Mouse (Mus musculus) cerebellum, postnatal 25 days (tissue): ENCODE results near the gene Xpnpep1.

Source experiments
- DNase-seq, 2 experiments: peaks; one replicate each; pipeline ENCODE4 v3.0.0; 2021; ENCODE audit warnings: mixed read lengths in 2 of 2

The Xpnpep1 gene

DNA sequence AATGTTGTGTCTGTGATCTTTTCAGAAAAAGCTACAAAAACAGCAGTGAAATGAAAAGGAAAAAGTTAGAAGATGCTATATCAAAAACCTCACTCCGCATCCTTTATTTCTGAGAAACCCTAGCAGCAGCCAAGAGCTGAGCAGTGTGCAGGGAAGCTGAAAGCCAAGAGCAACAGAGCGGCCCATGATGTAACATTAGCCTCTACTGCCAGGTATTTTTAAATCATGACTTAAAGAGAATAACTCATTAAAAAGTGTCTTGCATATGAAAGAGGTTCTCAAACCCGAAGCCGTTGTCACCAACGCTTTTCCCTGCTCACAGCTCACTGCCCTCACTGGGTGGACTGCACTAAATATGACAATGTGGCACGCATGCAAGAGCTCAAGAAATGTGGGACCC is 9.7 kb downstream of the Xpnpep1 start:
- DNase-seq, result no peak

DNA sequence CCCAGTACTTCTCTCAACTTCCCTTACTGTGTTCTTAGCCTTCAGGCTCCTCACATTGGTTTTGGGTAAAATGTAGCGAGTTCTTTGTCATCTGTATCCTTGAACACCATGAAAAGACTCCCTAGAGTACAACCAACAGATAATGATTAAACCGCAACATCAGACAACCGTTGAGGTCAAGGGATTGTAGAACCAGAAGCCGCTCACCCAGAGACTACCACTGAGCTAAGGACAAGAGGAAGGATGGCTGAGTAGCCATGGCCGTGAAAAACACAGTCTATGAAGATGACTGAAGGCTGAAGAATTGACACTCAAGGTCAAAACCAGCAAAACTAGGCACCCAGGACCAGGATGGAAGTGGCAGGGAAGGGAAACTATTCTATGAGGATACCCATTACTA is 10.3 kb downstream of the Xpnpep1 start:
- DNase-seq, result no peak

DNA sequence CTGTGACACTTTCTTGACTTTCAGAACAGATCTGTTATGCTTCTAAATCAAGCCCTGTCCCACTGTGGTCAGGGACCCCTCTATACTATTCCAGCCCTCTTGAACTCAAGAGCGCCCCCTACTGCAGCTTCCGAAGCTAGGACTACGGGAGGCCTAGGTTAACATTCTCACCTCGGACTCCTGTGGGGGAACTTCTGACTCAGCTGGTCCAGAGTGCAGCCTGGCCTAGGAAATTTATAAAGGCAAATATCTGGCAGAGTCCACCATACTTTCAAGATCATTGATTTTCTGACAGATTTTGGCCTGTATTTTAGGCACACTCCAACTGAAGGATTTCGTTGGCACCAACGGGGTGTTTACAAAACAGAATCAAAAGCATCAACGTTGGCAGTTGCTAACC is 11.0 kb downstream of the Xpnpep1 start:
- no peak for DNase-seq

DNA sequence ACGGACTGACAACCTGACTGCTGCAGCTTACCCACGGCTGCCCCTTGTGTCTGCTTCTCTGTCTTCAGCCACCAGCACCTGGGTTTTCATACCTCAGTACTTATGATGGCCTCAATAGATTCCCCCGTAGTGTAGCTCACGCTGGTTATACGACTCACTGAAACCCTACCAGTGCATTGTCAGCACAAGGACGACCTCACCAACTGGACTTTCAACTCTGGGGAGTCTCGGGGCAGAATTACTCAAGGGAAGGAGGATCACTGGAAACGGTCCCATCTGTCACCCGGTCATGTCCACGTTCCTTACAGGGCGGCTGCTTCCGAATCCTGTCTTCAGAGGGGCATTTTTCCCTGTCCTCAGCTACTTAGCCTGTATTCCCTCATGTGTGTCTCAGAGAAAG is 11.8 kb downstream of the Xpnpep1 start:
- no peak for DNase-seq

DNA sequence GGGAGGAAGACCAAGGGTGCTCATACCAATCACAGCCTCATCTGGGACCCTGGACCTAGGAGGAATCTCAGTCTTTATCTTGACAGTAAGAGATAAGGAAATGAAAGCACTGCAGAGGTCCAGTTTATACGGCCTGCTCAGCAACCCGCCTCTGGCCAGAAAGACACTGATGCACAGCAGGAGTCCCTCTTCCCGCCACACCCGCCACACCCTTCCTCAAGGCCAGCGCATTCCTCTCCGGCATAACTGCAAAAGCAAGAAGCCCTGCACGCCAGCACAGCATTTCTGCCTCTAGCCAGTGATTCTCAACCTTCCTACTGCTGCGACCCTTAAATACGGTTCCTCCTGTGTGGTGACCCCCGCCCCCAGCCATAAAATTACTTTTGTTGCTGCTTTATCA is 16.8 kb downstream of the Xpnpep1 start:
- no peak for DNase-seq

- no peak for DNase-seq
These were observed 17.9 kb downstream of the Xpnpep1 start for GRCm38 (mm10) chr19:53022037-53022614.

- DNase-seq, result no peak
These were observed 18.5 kb downstream of the Xpnpep1 start for GRCm38 (mm10) chr19:53021537-53021936.

GRCm38 (mm10) chr19:53019716-53020463 is 20.1 kb downstream of the Xpnpep1 start:
- peak; percentile 54 to 79 for DNase-seq

- peak; percentile 67 to 79 for DNase-seq
These were observed 22.1 kb downstream of the Xpnpep1 start for GRCm38 (mm10) chr19:53017954-53018353.

DNA sequence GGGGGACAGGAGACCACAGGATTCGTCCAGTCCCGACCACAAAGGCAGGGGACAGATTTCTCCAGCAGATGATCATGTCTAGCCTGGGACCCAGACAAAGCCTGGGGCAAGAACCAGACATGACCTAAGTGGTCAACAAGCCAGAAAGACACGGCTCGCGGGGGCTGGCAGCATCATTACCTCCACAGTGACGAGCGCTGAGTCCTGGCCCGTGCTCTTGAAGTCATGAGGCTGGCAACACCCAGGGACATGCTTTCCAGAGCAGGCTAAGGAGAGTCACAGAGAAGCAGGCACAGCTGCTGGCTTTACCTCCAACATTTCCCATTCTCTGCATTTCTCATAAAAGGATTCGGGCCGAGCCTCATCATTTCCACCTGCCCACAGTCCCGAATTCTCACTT is 22.8 kb downstream of the Xpnpep1 start:
- no peak for DNase-seq

GRCm38 (mm10) chr19:53014910-53015710 is 24.9 kb downstream of the Xpnpep1 start:
- no peak for DNase-seq

DNA sequence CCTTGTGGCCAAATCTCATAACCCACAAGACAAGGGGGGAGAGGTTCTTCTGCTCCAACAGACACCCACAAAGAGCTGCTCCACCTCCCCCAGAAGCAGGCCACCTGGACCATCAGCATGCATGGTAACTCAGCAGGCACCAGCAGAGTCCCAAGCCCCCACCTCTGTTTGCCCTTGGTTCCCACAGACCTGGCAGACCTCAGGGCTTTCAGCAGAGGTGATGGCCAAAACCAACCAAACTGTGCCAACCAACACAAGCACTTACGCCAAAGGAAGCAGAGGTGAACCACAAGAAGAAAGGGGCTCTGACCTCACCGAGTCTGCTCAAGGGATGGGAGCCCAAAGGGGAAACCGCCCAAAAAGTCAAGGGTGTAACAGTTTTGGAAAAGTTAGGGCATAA is 26.3 kb downstream of the Xpnpep1 start:
- no peak for DNase-seq

- no peak for DNase-seq
These were observed 26.7 kb downstream of the Xpnpep1 start for GRCm38 (mm10) chr19:53013341-53013740.

DNA sequence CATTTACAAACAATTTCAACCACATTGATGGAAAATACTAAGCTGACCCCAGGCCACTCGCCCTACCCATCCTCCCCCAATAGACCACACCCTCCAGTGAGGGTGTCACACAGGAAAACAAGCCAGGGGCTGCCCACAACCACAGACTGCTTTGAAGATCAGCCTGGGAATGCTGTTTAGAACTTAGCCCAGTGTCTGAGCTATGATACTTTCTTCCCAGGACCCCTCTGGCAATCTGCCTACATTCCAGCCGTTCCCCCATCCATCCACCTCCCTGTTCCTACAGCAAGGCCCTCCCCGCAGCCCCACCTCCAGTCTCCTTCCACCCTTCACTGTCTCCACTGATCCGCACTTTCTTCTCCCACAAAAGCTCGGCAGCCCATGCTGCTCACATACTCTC is 29.1 kb downstream of the Xpnpep1 start:
- no peak for DNase-seq

DNA sequence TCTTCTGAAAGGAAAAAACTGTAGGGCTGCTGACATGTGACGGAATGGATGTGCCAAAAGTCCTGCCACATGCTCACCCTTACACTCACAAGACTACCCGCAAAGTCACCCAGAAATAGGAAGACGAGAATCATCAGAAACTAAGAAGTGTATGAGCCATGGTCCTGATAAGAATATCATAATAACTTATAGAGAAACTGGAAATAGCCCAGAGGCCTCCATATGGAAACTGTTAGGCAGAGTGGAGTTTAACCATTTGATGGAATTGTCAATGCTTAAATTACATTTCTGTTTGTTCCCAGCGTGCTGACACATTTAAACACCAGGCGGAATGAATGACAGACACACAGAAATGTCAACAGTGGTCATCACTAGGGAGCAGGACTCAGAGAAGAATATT is 31.1 kb downstream of the Xpnpep1 start:
- no peak for DNase-seq

- DNase-seq, result peak; percentile 79 to 85
These were observed 31.9 kb downstream of the Xpnpep1 start for GRCm38 (mm10) chr19:53008020-53008705.

- DNase-seq, result no peak
These were observed 34.0 kb downstream of the Xpnpep1 start for GRCm38 (mm10) chr19:53005978-53006377.

GRCm38 (mm10) chr19:53003554-53004365 is 36.3 kb downstream of the Xpnpep1 start:
- DNase-seq, result no peak

- no peak for DNase-seq
These were observed 37.6 kb downstream of the Xpnpep1 start for GRCm38 (mm10) chr19:53002166-53003095.

DNA sequence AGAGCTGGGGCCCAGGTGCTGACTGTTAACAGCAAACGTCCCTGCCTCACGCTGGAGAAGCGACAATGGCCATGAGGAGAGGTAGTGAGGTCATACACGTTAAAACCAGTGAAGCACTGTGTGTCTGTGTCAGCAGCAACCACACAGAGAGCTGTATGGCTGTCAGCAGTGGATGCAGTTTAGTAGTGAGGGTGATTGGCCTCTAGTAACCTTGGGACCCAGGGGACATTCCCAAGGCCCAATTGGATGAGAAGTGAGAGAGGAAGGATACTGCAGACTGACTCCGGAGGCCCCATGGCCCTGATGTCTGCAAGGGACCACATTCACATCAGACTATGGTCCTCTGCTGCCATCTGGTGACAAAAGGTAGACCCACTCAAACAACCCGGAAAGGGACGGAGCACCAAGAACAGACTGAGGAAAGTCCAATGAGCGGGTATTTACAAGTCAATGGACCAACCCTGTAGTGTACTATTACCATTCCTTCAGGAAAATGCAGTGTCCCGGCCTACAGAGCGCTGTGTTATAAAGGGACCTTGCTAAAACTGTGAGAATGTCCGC is 47.1 kb downstream of the Xpnpep1 start:
- DNase-seq, result peak in 1 of 2 experiments; percentile 53

- no peak for DNase-seq
These were observed 48.1 kb downstream of the Xpnpep1 start for GRCm38 (mm10) chr19:52991924-52992323.
